Mouse (Mus musculus): ENCODE results near the gene Ccdc93.

- TF ChIP-seq GATA1 (IDR thresholded peaks at IDR 0.05; ENCODE audit: borderline replicate concordance, low read length) = no peak
- no peak for TF ChIP-seq FLI1 (IDR thresholded peaks at IDR 0.05; ENCODE audit: low read length)
Observed at GRCm38 (mm10) chr1:121461895-121462294, 31.0 kb downstream of the Ccdc93 start.

Measured in megakaryocyte, embryonic 14.5 days (primary cell).